Mouse (Mus musculus) forebrain, embryonic 14.5 days (tissue): ENCODE measurements around the gene Gtf2i. TPM values are rescaled to one million over a fixed set of nuclear protein-coding genes. Genes with fewer than 3 reads are reported as not detected.

Experiments used
- ATAC-seq: fragments of 200-750 bp; cut with Nextera tagmentation; 2 replicates; pipeline ENCODE4 v1.8.0; 2017; ENCODE audit warnings: mild to moderate bottlenecking, moderate library complexity
- DNase-seq: peaks from one replicate; pipeline ENCODE4 v3.0.0-alpha.2; 2015; ENCODE audit warnings: low spot score
- H3K27ac ChIP-seq: fragments of 300-500 bp; sonication (generic); 2 replicates; pipeline ENCODE4 v1.5.1; 2014; ENCODE audit warnings: low read depth, mild to moderate bottlenecking, control low read depth, low read length, moderate library complexity
- H3K27me3 ChIP-seq: fragments of 300-500 bp; sonication (generic); replicated peaks from 2 replicates; pipeline ENCODE4 v1.6.1; 2014; ENCODE audit warnings: low read length, control low read depth, mixed read lengths; ENCODE audit not compliant: control insufficient read depth, insufficient read depth
- H3K36me3 ChIP-seq: fragments of 300-500 bp; sonication (generic); 2 replicates; pipeline ENCODE4 v1.6.1; 2014; ENCODE audit warnings: low read length, control low read depth; ENCODE audit not compliant: control insufficient read depth, insufficient read depth
- H3K4me1 ChIP-seq: fragments of 300-500 bp; sonication (generic); 2 replicates; pipeline ENCODE4 v1.6.1; 2014; ENCODE audit warnings: antibody characterized with exemption, low read length, control low read depth; ENCODE audit not compliant: control insufficient read depth, insufficient read depth
- H3K4me2 ChIP-seq: fragments of 300-500 bp; sonication (generic); 2 replicates; pipeline ENCODE4 v1.6.1; 2014; ENCODE audit warnings: mild to moderate bottlenecking, control low read depth, low read length
- H3K4me3 ChIP-seq: fragments of 300-500 bp; sonication (generic); 2 replicates; pipeline ENCODE4 v1.5.1; 2014; ENCODE audit warnings: low read depth, low read length, control low read depth
- H3K9ac ChIP-seq: fragments of 300-500 bp; sonication (generic); 2 replicates; pipeline ENCODE4 v1.6.1; 2014; ENCODE audit warnings: mild to moderate bottlenecking, low read length, control low read depth, moderate library complexity
- H3K9me3 ChIP-seq: fragments of 300-500 bp; sonication (generic); replicated peaks from 2 replicates; pipeline ENCODE4 v1.6.1; 2016; ENCODE audit warnings: low read length, control low read depth, mixed read lengths; ENCODE audit not compliant: control insufficient read depth
- WGBS: fragments of 180-500 bp; shearing (Covaris S2); extraction: QIAGEN DNeasy Blood & Tissue Kit; methylation state at CpG from one replicate; pipeline ENCODE4 v1.1.7; 2014; 5-methylcytosine and 5-hydroxymethylcytosine counted together
- polyA plus RNA-seq: library from polyadenylated mRNA; unstranded; fragments of >200 nt; fragmentation: Nextera tagmentation; extraction: Ambion mirVana; gene quantifications from 2 replicates; pipeline ENCODE4 v1.2.1, GENCODE M21; 2014

Gene Gtf2i
- polyA plus RNA-seq, 1 experiment from 2014 or later = 111 TPM

GRCm38 (mm10) chr5:134275556-134275955, 39.0 kb downstream of the Gtf2i start:
- no peak overlapping the region for H3K9ac ChIP-seq
- ATAC-seq = no peak
- H3K4me2 ChIP-seq = no peak overlapping the region
- no peaks in the 10 kb centered on the region for H3K9me3 ChIP-seq
- H3K27ac ChIP-seq = no peak overlapping the region
- H3K36me3 ChIP-seq = peaks cover 96% of the 10 kb centered on the region
- H3K4me3 ChIP-seq = no peak overlapping the region
- H3K27me3 ChIP-seq = no peaks in the 10 kb centered on the region
- DNase-seq = no peak
- no peaks in the 10 kb centered on the region for H3K4me1 ChIP-seq
- 89% methylated on average over 10 of the region's 10 CpGs for WGBS

GRCm38 (mm10) chr5:134275021-134275420, 39.5 kb downstream of the Gtf2i start:
- Histone ChIP-seq H3K36me3 (peaks cover 94% of the 10 kb centered on the region), H3K9ac (no peak overlapping the region), H3K4me3 (no peak overlapping the region), H3K9me3 (no peaks in the 10 kb centered on the region), H3K27me3 (no peaks in the 10 kb centered on the region), H3K4me2 (no peak overlapping the region), H3K27ac (no peak overlapping the region), H3K4me1 (no peaks in the 10 kb centered on the region)
- DNase-seq (no peak), ATAC-seq (no peak)
- WGBS = 92% methylated on average over 11 of the region's 11 CpGs

GRCm38 (mm10) chr5:134273761-134274160, 40.8 kb downstream of the Gtf2i start:
- DNase-seq = no peak
- Histone ChIP-seq H3K27ac (no peak overlapping the region), H3K36me3 (peaks cover 93% of the 10 kb centered on the region), H3K9me3 (no peaks in the 10 kb centered on the region), H3K9ac (no peak overlapping the region), H3K4me2 (no peak overlapping the region), H3K4me3 (no peak overlapping the region), H3K4me1 (no peaks in the 10 kb centered on the region), H3K27me3 (no peaks in the 10 kb centered on the region)
- no peak for ATAC-seq
- WGBS = 90% methylated on average over 8 of the region's 8 CpGs

- no peaks in the 10 kb centered on the region for H3K9me3 ChIP-seq
- no peaks in the 10 kb centered on the region for H3K4me1 ChIP-seq
- ATAC-seq = no peak
- no peak overlapping the region for H3K4me3 ChIP-seq
- no peaks in the 10 kb centered on the region for H3K27me3 ChIP-seq
- peaks cover 93% of the 10 kb centered on the region for H3K36me3 ChIP-seq
- H3K9ac ChIP-seq = no peak overlapping the region
- H3K4me2 ChIP-seq = no peak overlapping the region
- WGBS = 81% methylated on average over 11 of the region's 11 CpGs
- no peak for DNase-seq
- no peak overlapping the region for H3K27ac ChIP-seq
These were observed 41.8 kb downstream of the Gtf2i start for GRCm38 (mm10) chr5:134272761-134273160.

GRCm38 (mm10) chr5:134271421-134271820, 43.1 kb downstream of the Gtf2i start:
- H3K36me3 ChIP-seq = peaks cover 93% of the 10 kb centered on the region

GRCm38 (mm10) chr5:134270566-134270965, 44.0 kb downstream of the Gtf2i start:
- H3K36me3 ChIP-seq = peaks cover 92% of the 10 kb centered on the region
- H3K4me2 ChIP-seq = no peak overlapping the region
- no peaks in the 10 kb centered on the region for H3K9me3 ChIP-seq
- no peak overlapping the region for H3K9ac ChIP-seq
- no peak overlapping the region for H3K27ac ChIP-seq
- H3K4me3 ChIP-seq = no peak overlapping the region
- no peaks in the 10 kb centered on the region for H3K4me1 ChIP-seq
- DNase-seq (no peak), ATAC-seq (no peak)
- WGBS = 86% methylated on average over 4 of the region's 4 CpGs
- H3K27me3 ChIP-seq = no peaks in the 10 kb centered on the region

More at GRCm38 (mm10) chr5:134271421-134271820, 43.1 kb downstream of the Gtf2i start:
- Histone ChIP-seq H3K4me2 (no peak overlapping the region), H3K9me3 (no peaks in the 10 kb centered on the region), H3K27ac (no peak overlapping the region), H3K4me3 (no peak overlapping the region), H3K4me1 (no peaks in the 10 kb centered on the region), H3K27me3 (no peaks in the 10 kb centered on the region), H3K9ac (no peak overlapping the region)
- WGBS = 85% methylated on average over 11 of the region's 11 CpGs
- no peak for ATAC-seq
- DNase-seq = no peak

GRCm38 (mm10) chr5:134269751-134270150, 44.8 kb downstream of the Gtf2i start:
- Histone ChIP-seq H3K9ac (no peak overlapping the region; the same call in 1 of the 2 replicates), H3K4me2 (no peak overlapping the region), H3K27me3 (no peaks in the 10 kb centered on the region), H3K4me1 (no peaks in the 10 kb centered on the region), H3K4me3 (no peak overlapping the region), H3K9me3 (no peaks in the 10 kb centered on the region), H3K36me3 (peaks cover 92% of the 10 kb centered on the region), H3K27ac (no peak overlapping the region)
- no peak for ATAC-seq
- no peak for DNase-seq
- 90% methylated on average over 5 of the region's 5 CpGs for WGBS

GRCm38 (mm10) chr5:134268751-134269150, 45.8 kb downstream of the Gtf2i start:
- no peak overlapping the region for H3K4me2 ChIP-seq
- peaks cover 93% of the 10 kb centered on the region for H3K36me3 ChIP-seq
- H3K9me3 ChIP-seq = no peaks in the 10 kb centered on the region
- no peaks in the 10 kb centered on the region for H3K4me1 ChIP-seq
- WGBS = 98% methylated on average over 8 of the region's 8 CpGs
- ATAC-seq (no peak), DNase-seq (no peak)
- no peak overlapping the region for H3K27ac ChIP-seq
- H3K4me3 ChIP-seq = no peak overlapping the region
- no peak overlapping the region for H3K9ac ChIP-seq
- H3K27me3 ChIP-seq = no peaks in the 10 kb centered on the region

GRCm38 (mm10) chr5:134266404-134266803, 48.2 kb downstream of the Gtf2i start:
- no peaks in the 10 kb centered on the region for H3K4me1 ChIP-seq
- no peak overlapping the region for H3K27ac ChIP-seq
- no peaks in the 10 kb centered on the region for H3K27me3 ChIP-seq
- no peak for DNase-seq
- no peak overlapping the region for H3K4me3 ChIP-seq
- H3K4me2 ChIP-seq = no peak overlapping the region
- H3K9ac ChIP-seq = no peak overlapping the region
- peaks cover 93% of the 10 kb centered on the region for H3K36me3 ChIP-seq
- no peaks in the 10 kb centered on the region for H3K9me3 ChIP-seq
- 92% methylated on average over 18 of the region's 18 CpGs for WGBS
- no peak for ATAC-seq
